Mouse (Mus musculus): ENCODE data around the gene Ddah2.

GRCm38 (mm10) chr17:35052271-35052798 lies 6.5 kb upstream of the Ddah2 start:
- TF ChIP-seq POLR2A (IDR thresholded peaks at IDR 0.05; ENCODE audit: low read depth, low read length), result no peak
- TF ChIP-seq CTCF (IDR thresholded peaks at IDR 0.05; ENCODE audit: borderline replicate concordance, insufficient read depth, low read length), result no peak

Measured in embryonic fibroblast, embryonic 13.5 days (primary cell).